Mouse (Mus musculus): ENCODE results near the gene 2310050C09Rik. TPM values are rescaled to one million over a fixed set of nuclear protein-coding genes. Genes with fewer than 3 reads are reported as not detected.

2310050C09Rik gene
- not detected in 2 replicates for polyA plus RNA-seq (2015; fragmentation: Nextera tagmentation; extraction: Ambion mirVana)

- Histone ChIP-seq H3K4me3 (replicated peaks) (no peak within 1 kb of the TSS), H3K9me3 (no peaks in the 10 kb centered on the region), H3K9ac (no peak within 1 kb of the TSS), H3K27me3 (replicated peaks) (no peaks in the 10 kb centered on the region), H3K36me3 (no peaks in the 10 kb centered on the region), H3K4me1 (replicated peaks) (no peaks in the 10 kb centered on the region), H3K4me2 (replicated peaks) (no peak within 1 kb of the TSS), H3K27ac (no peak within 1 kb of the TSS)
- no peak for ATAC-seq
- 70% methylated on average over 4 of the region's 4 CpGs for WGBS
Measured at GRCm38 (mm10) chr3:92870116-92870515, at the start of gene 2310050C09Rik. 2310050C09Rik (minus strand) TSS chr3:92870216.

GRCm38 (mm10) chr3:92907571-92907970, 37.6 kb upstream of the 2310050C09Rik start:
- Histone ChIP-seq H3K9me3 (no peaks in the 10 kb centered on the region), H3K27ac (no peak overlapping the region), H3K4me1 (replicated peaks) (no peaks in the 10 kb centered on the region), H3K9ac (no peak overlapping the region), H3K36me3 (no peaks in the 10 kb centered on the region), H3K4me2 (replicated peaks) (no peak overlapping the region), H3K27me3 (replicated peaks) (no peaks in the 10 kb centered on the region), H3K4me3 (replicated peaks) (no peak overlapping the region)
- 23% methylated on average over 4 of the region's 4 CpGs for WGBS
- ATAC-seq = no peak

- H3K4me2 ChIP-seq (replicated peaks) = no peak overlapping the region
- H3K4me3 ChIP-seq (replicated peaks) = no peak overlapping the region
- 40% methylated on average over 3 of the region's 3 CpGs for WGBS
- H3K36me3 ChIP-seq = no peaks in the 10 kb centered on the region
- no peaks in the 10 kb centered on the region for H3K9me3 ChIP-seq
- no peaks in the 10 kb centered on the region for H3K4me1 ChIP-seq (replicated peaks)
- ATAC-seq = no peak
- no peaks in the 10 kb centered on the region for H3K27me3 ChIP-seq (replicated peaks)
- H3K27ac ChIP-seq = no peak overlapping the region
- H3K9ac ChIP-seq = no peak overlapping the region
Measured at GRCm38 (mm10) chr3:92905182-92905581, 35.2 kb upstream of the 2310050C09Rik start.

GRCm38 (mm10) chr3:92903640-92904039, 33.6 kb upstream of the 2310050C09Rik start:
- no peak overlapping the region for H3K9ac ChIP-seq
- no peaks in the 10 kb centered on the region for H3K36me3 ChIP-seq
- no peaks in the 10 kb centered on the region for H3K9me3 ChIP-seq
- 29% methylated on average over 4 of the region's 4 CpGs for WGBS
- no peak for ATAC-seq
- H3K4me1 ChIP-seq (replicated peaks) = no peaks in the 10 kb centered on the region
- H3K27ac ChIP-seq = no peak overlapping the region
- no peaks in the 10 kb centered on the region for H3K27me3 ChIP-seq (replicated peaks)
- no peak overlapping the region for H3K4me2 ChIP-seq (replicated peaks)
- H3K4me3 ChIP-seq (replicated peaks) = no peak overlapping the region

GRCm38 (mm10) chr3:92902992-92903391, 33.0 kb upstream of the 2310050C09Rik start:
- Histone ChIP-seq H3K27ac (no peak overlapping the region), H3K9ac (no peak overlapping the region), H3K9me3 (no peaks in the 10 kb centered on the region), H3K27me3 (replicated peaks) (no peaks in the 10 kb centered on the region), H3K4me3 (replicated peaks) (no peak overlapping the region), H3K36me3 (no peaks in the 10 kb centered on the region), H3K4me2 (replicated peaks) (no peak overlapping the region), H3K4me1 (replicated peaks) (no peaks in the 10 kb centered on the region)
- ATAC-seq = no peak
- 30% methylated on average over 3 of the region's 3 CpGs for WGBS

- WGBS = 58% methylated on average over 1 of the region's 1 CpGs
- Histone ChIP-seq H3K36me3 (no peaks in the 10 kb centered on the region), H3K9me3 (no peaks in the 10 kb centered on the region), H3K9ac (no peak overlapping the region), H3K4me1 (replicated peaks) (no peaks in the 10 kb centered on the region), H3K4me2 (replicated peaks) (no peak overlapping the region), H3K27me3 (replicated peaks) (no peaks in the 10 kb centered on the region), H3K27ac (no peak overlapping the region), H3K4me3 (replicated peaks) (no peak overlapping the region)
- ATAC-seq = no peak
Measured at GRCm38 (mm10) chr3:92894489-92894888, 24.5 kb upstream of the 2310050C09Rik start.

GRCm38 (mm10) chr3:92894063-92894462, 24.0 kb upstream of the 2310050C09Rik start:
- WGBS = 69% methylated on average over 3 of the region's 3 CpGs
- H3K36me3 ChIP-seq = no peaks in the 10 kb centered on the region
- ATAC-seq = no peak

GRCm38 (mm10) chr3:92874180-92874579, 4.2 kb upstream of the 2310050C09Rik start:
- Histone ChIP-seq H3K4me2 (replicated peaks) (no peak overlapping the region), H3K9me3 (no peaks in the 10 kb centered on the region), H3K4me1 (replicated peaks) (no peaks in the 10 kb centered on the region), H3K4me3 (replicated peaks) (no peak overlapping the region), H3K36me3 (no peaks in the 10 kb centered on the region), H3K9ac (no peak overlapping the region), H3K27ac (no peak overlapping the region), H3K27me3 (replicated peaks) (no peaks in the 10 kb centered on the region)
- 87% methylated on average over 3 of the region's 3 CpGs for WGBS
- no peak for ATAC-seq

More at GRCm38 (mm10) chr3:92894063-92894462, 24.0 kb upstream of the 2310050C09Rik start:
- H3K9ac ChIP-seq = no peak overlapping the region
- no peaks in the 10 kb centered on the region for H3K27me3 ChIP-seq (replicated peaks)
- H3K4me3 ChIP-seq (replicated peaks) = no peak overlapping the region
- H3K4me2 ChIP-seq (replicated peaks) = no peak overlapping the region
- no peak overlapping the region for H3K27ac ChIP-seq
- H3K4me1 ChIP-seq (replicated peaks) = no peaks in the 10 kb centered on the region
- H3K9me3 ChIP-seq = no peaks in the 10 kb centered on the region

- whole genome bisulfite sequencing = 84% methylated on average over 3 of the region's 3 CpGs
Measured at GRCm38 (mm10) chr3:92851186-92851585, 18.8 kb downstream of the 2310050C09Rik start, which contains the start of gene Lce1l. Lce1l (minus strand) TSS chr3:92851286.

GRCm38 (mm10) chr3:92827108-92827507, 42.9 kb downstream of the 2310050C09Rik start, which contains the start of gene Kprp:
Kprp (minus strand) TSS chr3:92827247.
- Histone ChIP-seq H3K4me2 (replicated peaks) (no peak within 1 kb of the TSS), H3K9me3 (no peaks in the 10 kb centered on the region), H3K27ac (no peak within 1 kb of the TSS), H3K27me3 (replicated peaks) (no peaks in the 10 kb centered on the region), H3K4me3 (replicated peaks) (no peak within 1 kb of the TSS), H3K36me3 (no peaks in the 10 kb centered on the region), H3K9ac (no peak within 1 kb of the TSS), H3K4me1 (replicated peaks) (no peaks in the 10 kb centered on the region)
- ATAC-seq = no peak
- WGBS = 13% methylated on average over 1 of the region's 1 CpGs

More at GRCm38 (mm10) chr3:92851186-92851585, 18.8 kb downstream of the 2310050C09Rik start, which contains the start of gene Lce1l:
- ATAC-seq = no peak
- Histone ChIP-seq H3K27ac (no peak within 1 kb of the TSS), H3K36me3 (no peaks in the 10 kb centered on the region), H3K9me3 (no peaks in the 10 kb centered on the region), H3K9ac (no peak within 1 kb of the TSS), H3K27me3 (replicated peaks) (no peaks in the 10 kb centered on the region), H3K4me1 (replicated peaks) (no peaks in the 10 kb centered on the region), H3K4me2 (replicated peaks) (no peak within 1 kb of the TSS), H3K4me3 (replicated peaks) (no peak within 1 kb of the TSS)

GRCm38 (mm10) chr3:92825808-92826207, 44.2 kb downstream of the 2310050C09Rik start:
- Histone ChIP-seq H3K27me3 (replicated peaks) (no peaks in the 10 kb centered on the region), H3K36me3 (no peaks in the 10 kb centered on the region), H3K4me2 (replicated peaks) (no peak overlapping the region), H3K9me3 (no peaks in the 10 kb centered on the region), H3K27ac (no peak overlapping the region), H3K9ac (no peak overlapping the region), H3K4me1 (replicated peaks) (no peaks in the 10 kb centered on the region), H3K4me3 (replicated peaks) (no peak overlapping the region)
- ATAC-seq = no peak
- WGBS = 28% methylated on average over 1 of the region's 1 CpGs

Data from intestine, embryonic 15.5 days (tissue).